Mouse (Mus musculus): ENCODE results near the gene Cabp1. TPM values are rescaled to one million over a fixed set of nuclear protein-coding genes. Genes with fewer than 3 reads are reported as not detected.

The Cabp1 gene
- total and polyA plus RNA-seq, 3 experiments, result 0.35 to 1.7 TPM; not detected in 1

DNA sequence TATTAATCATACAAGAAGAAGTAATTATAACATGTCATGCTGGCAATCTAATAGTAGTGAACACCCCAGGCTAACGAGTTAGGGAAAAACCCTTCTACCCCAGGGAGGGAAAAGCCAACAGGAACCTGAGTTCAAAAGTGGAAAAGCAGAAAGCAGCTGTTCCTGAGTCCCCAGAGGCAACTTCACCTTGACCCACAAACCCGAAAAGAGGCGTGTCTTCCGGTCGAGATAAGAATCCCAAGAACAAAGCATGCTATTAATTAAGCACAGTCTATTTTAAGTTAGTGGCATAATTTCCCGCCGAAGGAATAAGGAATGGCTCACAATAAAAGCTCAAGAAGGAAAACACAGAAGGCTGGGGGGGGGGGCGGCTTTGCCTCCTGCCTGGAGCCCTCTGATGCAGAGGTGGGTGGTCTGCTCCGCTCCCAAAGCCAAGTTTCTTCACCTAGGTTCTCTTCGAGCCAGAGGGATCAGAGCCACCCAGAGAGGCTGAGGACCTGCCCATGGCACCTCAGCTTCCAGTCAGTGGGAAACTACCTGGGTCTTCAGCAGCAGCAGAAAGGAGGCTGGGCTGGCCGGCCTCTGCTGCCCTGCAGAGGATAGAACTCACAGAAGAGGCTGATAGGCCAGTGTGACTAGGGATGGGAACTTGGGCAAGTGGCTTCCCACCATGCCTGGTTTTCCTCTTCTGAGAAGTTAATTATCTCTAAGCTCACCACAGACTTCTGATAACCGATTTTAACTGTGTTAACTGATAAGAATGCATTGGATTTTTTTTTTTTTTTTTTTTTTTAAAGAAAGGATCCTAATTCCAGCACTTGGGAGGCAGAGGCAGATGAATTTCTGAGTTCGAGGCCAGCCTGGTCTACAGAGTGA is 32.9 kb downstream of the Cabp1 start:
- Histone ChIP-seq H3K36me3 (ENCODE audit: control insufficient read depth in 1 of 2, insufficient read depth in 2 of 2, low read length in 2 of 2) (peaks cover 0 to 19% of the 10 kb centered on the region in 2 experiments; a peak in 2 of 4 replicates), H3K79me2 (ENCODE audit: control insufficient read depth, insufficient read depth, low read length, poor library complexity) (peaks cover 27% of the 10 kb centered on the region), H3K4me3 (ENCODE audit: control insufficient read depth in 1 of 2, insufficient read depth in 1 of 2, low read depth in 2 of 2, low read length in 2 of 2) (peak overlapping the region; percentile 57), H3K9me3 (replicated peaks; ENCODE audit: insufficient read depth, low read length) (no peaks in the 10 kb centered on the region), H3K4me1 (ENCODE audit: control insufficient read depth in 1 of 2, insufficient read depth in 2 of 2, low read length in 2 of 2) (peaks cover 0 to 20% of the 10 kb centered on the region in 2 experiments; a peak in 2 of 4 replicates), H3K27ac (ENCODE audit: control insufficient read depth, low read depth, low read length) (peak overlapping the region; percentile 91), H3K9ac (ENCODE audit: control insufficient read depth, low read depth, low read length, poor library complexity, severe bottlenecking) (peak overlapping the region; percentile 90), H3K27me3 (ENCODE audit: control insufficient read depth in 1 of 2, insufficient read depth in 2 of 2, low read length in 2 of 2) (no peaks in the 10 kb centered on the region)
- no peak for TF ChIP-seq UBTF (IDR thresholded peaks at IDR 0.05; ENCODE audit: borderline replicate concordance, insufficient read depth, low read depth, low read length)
- peak; percentile 47; the same call in 1 of the 2 replicates for TF ChIP-seq TBP (IDR thresholded peaks at IDR 0.05; ENCODE audit: low read depth, low read length)
- no peak for TF ChIP-seq NRF1 (IDR thresholded peaks at IDR 0.05; ENCODE audit: insufficient read depth, low read depth, low read length, poor library complexity, severe bottlenecking)
- TF ChIP-seq MEF2A (IDR thresholded peaks at IDR 0.05; ENCODE audit: extremely low read depth, insufficient replicate concordance, low read depth, low read length, poor library complexity, severe bottlenecking), result 0 out of 2 replicates have a peak, but pooled peaks have one; percentile 34
- peak; percentile 51; the same call in 1 of the 2 replicates for TF ChIP-seq TCF12 (IDR thresholded peaks at IDR 0.05; ENCODE audit: low read depth, low read length)
- TF ChIP-seq JUND (IDR thresholded peaks at IDR 0.05; ENCODE audit: low read depth, low read length), result no peak
- TF ChIP-seq ETS1 (IDR thresholded peaks at IDR 0.05; ENCODE audit: low read depth, low read length), result peak; percentile 70
- TF ChIP-seq E2F4 (IDR thresholded peaks at IDR 0.05; ENCODE audit: borderline replicate concordance, low read depth, low read length), result no peak
- no peak for TF ChIP-seq HCFC1 (IDR thresholded peaks at IDR 0.05; ENCODE audit: low read depth, low read length)
- 0 out of 2 replicates have a peak, but pooled peaks have one; percentile 55 for TF ChIP-seq SIN3A (IDR thresholded peaks at IDR 0.05; ENCODE audit: low read length)
- peak; percentile 31; the same call in 1 of the 2 replicates for TF ChIP-seq RCOR1 (IDR thresholded peaks at IDR 0.05; ENCODE audit: low read depth, low read length)
- TF ChIP-seq GATA1 (IDR thresholded peaks at IDR 0.05; ENCODE audit: low read depth, low read length), result peak; percentile 82
- TF ChIP-seq ELF1 (IDR thresholded peaks at IDR 0.05; ENCODE audit: low read depth, low read length), result peak; percentile 50; the same call in 1 of the 2 replicates
- TF ChIP-seq ZMIZ1 (IDR thresholded peaks at IDR 0.05; ENCODE audit: low read depth, low read length), result no peak
- TF ChIP-seq RAD21 (IDR thresholded peaks at IDR 0.05; ENCODE audit: low read depth, low read length), result no peak
- no peak for TF ChIP-seq POLR2AphosphoS2 (IDR thresholded peaks at IDR 0.05; ENCODE audit: low read length)
- TF ChIP-seq EP300 (IDR thresholded peaks at IDR 0.05; ENCODE audit: low read depth in 1 of 2, low read length in 2 of 2), result peak; percentile 21 to 47; a peak in 2 of 4 replicates
- peak; percentile 38; the same call in 1 of the 2 replicates for TF ChIP-seq MXI1 (IDR thresholded peaks at IDR 0.05; ENCODE audit: low read depth, low read length)
- peak in 1 of 2 experiments; percentile 46; a peak in 1 of 4 replicates for TF ChIP-seq POLR2A (IDR thresholded peaks at IDR 0.05; ENCODE audit: control insufficient read depth in 1 of 2, insufficient read depth in 1 of 2, low read depth in 1 of 2, low read length in 2 of 2, poor library complexity in 1 of 2)
- no peak for TF ChIP-seq BHLHE40 (IDR thresholded peaks at IDR 0.05; ENCODE audit: borderline replicate concordance, low read depth, low read length)
- TF ChIP-seq ZNF384 (IDR thresholded peaks at IDR 0.05; ENCODE audit: low read depth, low read length), result peak; percentile 91
- TF ChIP-seq CHD1 (IDR thresholded peaks at IDR 0.05; ENCODE audit: low read depth, low read length), result no peak
- peak; percentile 82 for DNase-seq (ENCODE audit: low read depth, low spot score)

Data from MEL (cell line).